ENCODE assay signal across 12 mouse cellular contexts in genomic region chr16:45009634-45010033, GRCm38 (mm10).
DNase-seq lines count a peak whose midpoint lies in the region; ATAC-seq and TF ChIP-seq lines count a peak whose summit lies in the region.
"Had no signal": no experiment of that assay in that cellular context is flagged by ENCODE, and none has a peak within 500 bp of the region (broad histone marks: within the 10 kb centered on the region; RNA-seq: fewer than 3 reads in every experiment).

No protein-coding gene starts in this region.

- H3K4me1 ChIP-seq in liver, adult 2 months (ENCODE audit: control insufficient read depth, insufficient read depth, low read length), result no peaks in the 10 kb centered on the region; the same call in 1 of the 2 replicates
- H3K4me1 ChIP-seq in liver, embryonic 11.5 days (replicated peaks; ENCODE audit: control insufficient read depth, insufficient read depth, low read length), result no peaks in the 10 kb centered on the region
- no peaks in the 10 kb centered on the region for H3K4me1 ChIP-seq in heart, embryonic 13.5 days
- H3K4me1 ChIP-seq in forebrain, embryonic 14.5 days (ENCODE audit: control insufficient read depth, insufficient read depth, low read length), result no peaks in the 10 kb centered on the region

- intact Hi-C loops in gastrocnemius, adult 2 months (cut with DNase I), result no loop called here

- ATAC-seq in liver, embryonic 11.5 days (replicated peaks; ENCODE audit: low FRiP score), result no peak
- 0 out of 2 replicates have a peak, but pooled peaks have one; percentile 42 for ATAC-seq in heart, embryonic 13.5 days (ENCODE audit: extremely low read depth, insufficient number of reproducible peaks, low FRiP score, low TSS enrichment)
- ATAC-seq in forebrain, embryonic 14.5 days, result no peak
- ATAC-seq: Patski had no signal

- no peaks in the 10 kb centered on the region for H3K27me3 ChIP-seq in liver, adult 2 months (ENCODE audit: control insufficient read depth, insufficient read depth, low read length)
- H3K27me3 ChIP-seq in liver, embryonic 11.5 days (replicated peaks; ENCODE audit: control insufficient read depth, insufficient read depth, low read length), result no peaks in the 10 kb centered on the region
- no peaks in the 10 kb centered on the region for H3K27me3 ChIP-seq in heart, embryonic 13.5 days (replicated peaks)
- H3K27me3 ChIP-seq in forebrain, embryonic 14.5 days (replicated peaks; ENCODE audit: control insufficient read depth, insufficient read depth, low read length), result no peaks in the 10 kb centered on the region
- H3K27me3 ChIP-seq: Patski had no signal

- H3K27ac ChIP-seq in liver, adult 2 months (replicated peaks; ENCODE audit: insufficient read depth, low read depth, low read length), result no peak overlapping the region
- H3K27ac ChIP-seq in liver, embryonic 11.5 days (ENCODE audit: low read depth, low read length), result no peak overlapping the region
- peak overlapping the region; percentile 68 for H3K27ac ChIP-seq in gastrocnemius, adult 2 months
- H3K27ac ChIP-seq in heart, embryonic 13.5 days (replicated peaks), result peak overlapping the region; percentile 46
- no peak overlapping the region for H3K27ac ChIP-seq in forebrain, embryonic 14.5 days (ENCODE audit: low read depth, low read length)

- no peaks in the 10 kb centered on the region for H3K9me3 ChIP-seq in liver, embryonic 11.5 days (ENCODE audit: control insufficient read depth, low read length)
- H3K9me3 ChIP-seq in heart, embryonic 13.5 days, result no peaks in the 10 kb centered on the region
- H3K9me3 ChIP-seq in forebrain, embryonic 14.5 days (replicated peaks; ENCODE audit: control insufficient read depth, low read length), result no peaks in the 10 kb centered on the region

- WGBS in liver, adult 2 months, result 72% methylated on average over 5 of the region's 5 CpGs
- WGBS in liver, embryonic 11.5 days, result 41% methylated on average over 5 of the region's 5 CpGs
- 28% methylated on average over 5 of the region's 5 CpGs for WGBS in heart, embryonic 13.5 days
- WGBS in forebrain, embryonic 14.5 days, result 55% methylated on average over 5 of the region's 5 CpGs

- H3K4me2 ChIP-seq in liver, embryonic 11.5 days, result no peak overlapping the region
- H3K4me2 ChIP-seq in heart, embryonic 13.5 days, result no peak overlapping the region
- no peak overlapping the region for H3K4me2 ChIP-seq in forebrain, embryonic 14.5 days (ENCODE audit: low read length)

- no peak for TF ChIP-seq CTCF in liver, adult 2 months (IDR thresholded peaks at IDR 0.05; ENCODE audit: low read depth, low read length)
- TF ChIP-seq CTCF in gastrocnemius, adult 2 months (IDR thresholded peaks at IDR 0.05), result no peak

- no peaks in the 10 kb centered on the region for H3K36me3 ChIP-seq in liver, adult 2 months (ENCODE audit: control insufficient read depth, insufficient read depth, low read length)
- no peaks in the 10 kb centered on the region for H3K36me3 ChIP-seq in liver, embryonic 11.5 days (ENCODE audit: control insufficient read depth, insufficient read depth, low read length)
- H3K36me3 ChIP-seq in heart, embryonic 13.5 days, result no peaks in the 10 kb centered on the region
- no peaks in the 10 kb centered on the region for H3K36me3 ChIP-seq in forebrain, embryonic 14.5 days (ENCODE audit: control insufficient read depth, insufficient read depth, low read length)

- no peaks in the 10 kb centered on the region for H3K79me2 ChIP-seq in liver, adult 2 months (ENCODE audit: control insufficient read depth, insufficient read depth, low read length)

- peak; percentile 33 for DNase-seq in liver, adult 2 months (ENCODE audit: extremely low read depth, low read depth, low spot score)
- DNase-seq in liver, embryonic 11.5 days (ENCODE audit: low spot score), result no peak
- DNase-seq in gastrocnemius, adult 2 months, result peak; percentile 57
- peak; percentile 65 for DNase-seq in lung, postnatal 10 days
- DNase-seq in forebrain, embryonic 14.5 days (ENCODE audit: low spot score), result no peak
- DNase-seq in yolk sac, embryonic 10.5 days (ENCODE audit: low spot score), result no peak
- DNase-seq in cerebellum, adult 9-11 months, result no peak
- DNase-seq: adrenal gland, adult 8-10 months; cerebellum, adult 8-10 months had no signal

- no peak overlapping the region for H3K9ac ChIP-seq in liver, adult 2 months (ENCODE audit: low read depth, low read length)
- no peak overlapping the region for H3K9ac ChIP-seq in liver, embryonic 11.5 days (ENCODE audit: low read depth, low read length)
- H3K9ac ChIP-seq in heart, embryonic 13.5 days, result no peak overlapping the region
- no peak overlapping the region for H3K9ac ChIP-seq in forebrain, embryonic 14.5 days (ENCODE audit: low read length)

- H3K4me3 ChIP-seq in liver, adult 2 months (ENCODE audit: insufficient read depth, low read depth, low read length), result no peak overlapping the region
- H3K4me3 ChIP-seq in liver, embryonic 11.5 days (ENCODE audit: low read depth, low read length), result no peak overlapping the region
- no peak overlapping the region for H3K4me3 ChIP-seq in gastrocnemius, adult 2 months
- no peak overlapping the region for H3K4me3 ChIP-seq in heart, embryonic 13.5 days
- no peak overlapping the region for H3K4me3 ChIP-seq in forebrain, embryonic 14.5 days (ENCODE audit: low read depth, low read length)
- H3K4me3 ChIP-seq: myocyte had no signal

- no peak for TF ChIP-seq POLR2A in liver, adult 2 months (IDR thresholded peaks at IDR 0.05; ENCODE audit: extremely low read depth, insufficient read depth, low read length)

Comparison
In these comparisons a context has a peak if more than half of its experiments do, and no peak if none do; other contexts are left out.
1. DNase-seq: peak in liver, adult 2 months (single experiment), gastrocnemius, adult 2 months (single experiment) and lung, postnatal 10 days (single experiment); none in liver, embryonic 11.5 days (single experiment), forebrain, embryonic 14.5 days (single experiment), yolk sac, embryonic 10.5 days (single experiment) and cerebellum, adult 9-11 months (single experiment).
2. H3K27ac ChIP-seq: peak in gastrocnemius, adult 2 months (single experiment) and heart, embryonic 13.5 days (single experiment); none in liver, adult 2 months (single experiment), liver, embryonic 11.5 days (single experiment) and forebrain, embryonic 14.5 days (single experiment).